Mouse (Mus musculus) heart, adult 9 months (tissue): ENCODE measurements at regions not wholly inside any gene's neighbourhood (a gene's known extent, or its start where the extent isn't known, plus 50 kb on each side); places are given as distances from the start of the nearest gene placed in this dataset.

Experiments used
- DNase-seq, 2 experiments: peaks; one replicate each; pipeline ENCODE4 v3.0.0; 2022; ENCODE audit warnings: low spot score in 2 of 2

GRCm38 (mm10) chr9:23024061-23024460 is 198.8 kb upstream of the Bmper start:
- no peak for DNase-seq

GRCm38 (mm10) chr9:23025247-23025646 is 197.6 kb upstream of the Bmper start:
- DNase-seq: no peak

GRCm38 (mm10) chr9:23027377-23028313 is 195.2 kb upstream of the Bmper start:
- peak; percentile 34 to 38 for DNase-seq

GRCm38 (mm10) chr9:23029421-23029820 is 193.5 kb upstream of the Bmper start:
- no peak for DNase-seq

GRCm38 (mm10) chr9:23030138-23030537 is 192.7 kb upstream of the Bmper start:
- DNase-seq: no peak

- DNase-seq: peak; percentile 36 to 47
Observed at GRCm38 (mm10) chr9:23030546-23030945, 192.3 kb upstream of the Bmper start.

- peak in 1 of 2 experiments; percentile 27 for DNase-seq
Observed at GRCm38 (mm10) chr9:23031916-23032315, 191.0 kb upstream of the Bmper start.

- no peak for DNase-seq
Observed at GRCm38 (mm10) chr9:23035306-23035705, 187.6 kb upstream of the Bmper start.

- DNase-seq: no peak
Observed at GRCm38 (mm10) chr9:23035901-23036610, 186.8 kb upstream of the Bmper start.

GRCm38 (mm10) chr9:23037513-23037914 is 185.4 kb upstream of the Bmper start:
- DNase-seq: no peak

GRCm38 (mm10) chr9:23039588-23039987 is 183.3 kb upstream of the Bmper start:
- DNase-seq: no peak

GRCm38 (mm10) chr9:23041025-23041424 is 181.9 kb upstream of the Bmper start:
- no peak for DNase-seq

- no peak for DNase-seq
Observed at GRCm38 (mm10) chr9:23041537-23042472, 181.1 kb upstream of the Bmper start.

GRCm38 (mm10) chr9:23043006-23043405 is 179.9 kb upstream of the Bmper start:
- DNase-seq: no peak

- no peak for DNase-seq
Observed at GRCm38 (mm10) chr9:23045486-23045885, 177.4 kb upstream of the Bmper start.

- peak in 1 of 2 experiments; percentile 50 for DNase-seq
Observed at GRCm38 (mm10) chr9:23050751-23051150, 172.1 kb upstream of the Bmper start.

- no peak for DNase-seq
Observed at GRCm38 (mm10) chr9:23059526-23059925, 163.3 kb upstream of the Bmper start.

- DNase-seq: no peak
Observed at GRCm38 (mm10) chr9:23060526-23060925, 162.3 kb upstream of the Bmper start.

GRCm38 (mm10) chr9:23061179-23061929 is 161.5 kb upstream of the Bmper start:
- DNase-seq: no peak

GRCm38 (mm10) chr9:23062057-23062655 is 160.7 kb upstream of the Bmper start:
- DNase-seq: no peak
